Comparison of ENCODE assay signal across 8 mouse cellular contexts in genomic region chr1:74544184-74544583, GRCm38 (mm10). TPM values are rescaled to one million over a fixed set of nuclear protein-coding genes. Genes with fewer than 3 reads are reported as not detected.
DNase-seq lines count a peak whose midpoint lies in the region; ATAC-seq lines count a peak whose summit lies in the region.

Gene Usp37 (minus strand): TSS chr1:74544284.

- WGBS in neural tube, embryonic 12.5 days: 35% methylated on average over 4 of the region's 4 CpGs

- peak within 1 kb of the TSS; percentile 41; the same call in 1 of the 2 replicates for H3K4me2 ChIP-seq in neural tube, embryonic 12.5 days (replicated peaks)

- H3K27me3 ChIP-seq in neural tube, embryonic 12.5 days (replicated peaks): no peaks in the 10 kb centered on the region

- H3K9ac ChIP-seq in neural tube, embryonic 12.5 days: no peak within 1 kb of the TSS

- no peak within 1 kb of the TSS for H3K4me3 ChIP-seq in neural tube, embryonic 12.5 days

- H3K9me3 ChIP-seq in neural tube, embryonic 12.5 days: no peaks in the 10 kb centered on the region

- H3K36me3 ChIP-seq in neural tube, embryonic 12.5 days: no peaks in the 10 kb centered on the region

- DNase-seq in frontal cortex, adult 2 months (ENCODE audit: extremely low spot score in 1 of 2, low spot score in 1 of 2): no peak
- DNase-seq in thymus, postnatal 0 days (ENCODE audit: low spot score): no peak
- DNase-seq in thymus, postnatal 14 days: no peak
- no peak for DNase-seq in layer of hippocampus, postnatal 25 days (ENCODE audit: extremely low spot score in 1 of 2, low spot score in 1 of 2)
- no peak for DNase-seq in thymus, postnatal 36 days
- DNase-seq in B cell, adult 2 months: no peak

- H3K4me1 ChIP-seq in neural tube, embryonic 12.5 days: peaks cover 7% of the 10 kb centered on the region; the same call in 1 of the 2 replicates

- no peak within 1 kb of the TSS for H3K27ac ChIP-seq in neural tube, embryonic 12.5 days

- ATAC-seq in frontal cortex, adult (ENCODE audit: low TSS enrichment): no peak
- no peak for ATAC-seq in neural tube, embryonic 12.5 days (ENCODE audit: low FRiP score, low read depth)

RNA-seq across cellular contexts. Expression of gene Usp37, which starts in this region (rescaled TPM):
- 9.8 and 12.2 TPM in 2 replicates for polyA plus RNA-seq in frontal cortex, adult 2 months (2012; rRNA removed)
- polyA plus RNA-seq in thymus, postnatal 0 days (2015; fragmentation: Nextera tagmentation; extraction: Ambion mirVana): 20.8 and 21.9 TPM in 2 replicates
- total RNA-seq in layer of hippocampus, postnatal 25 days (2021): 10 to 100 TPM; 22.3 to 23.4 TPM
- polyA plus RNA-seq in neural tube, embryonic 12.5 days (2016; fragmentation: Nextera tagmentation; extraction: Ambion mirVana): 30.2 and 33.1 TPM in 2 replicates
